Mouse (Mus musculus) forebrain, embryonic 10.5 days (tissue): ENCODE results near the gene Capns1. TPM values are rescaled to one million over a fixed set of nuclear protein-coding genes. Genes with fewer than 3 reads are reported as not detected.
"Not testable (repeated sequence)": the region's sequence is repeated elsewhere in the genome, so short reads cannot be mapped to it uniquely, and the experiment has no call there.

Experiments used
- DNase-seq: peaks from one replicate; pipeline ENCODE4 v3.0.0-alpha.2; 2017; ENCODE audit warnings: low spot score; ENCODE audit errors: extremely low spot score
- H3K27ac ChIP-seq: fragments of 300-500 bp; sonication (generic); 2 replicates; pipeline ENCODE4 v1.5.1; 2016; ENCODE audit warnings: mild to moderate bottlenecking
- H3K27me3 ChIP-seq: fragments of 300-500 bp; sonication (generic); 2 replicates; pipeline ENCODE4 v1.6.1; 2016; ENCODE audit warnings: mild to moderate bottlenecking; ENCODE audit not compliant: poor library complexity, severe bottlenecking
- H3K36me3 ChIP-seq: fragments of 300-500 bp; sonication (generic); replicated peaks from 2 replicates; pipeline ENCODE4 v1.6.1; 2016; ENCODE audit warnings: mild to moderate bottlenecking, moderate library complexity
- H3K4me1 ChIP-seq: fragments of 300-500 bp; sonication (generic); 2 replicates; pipeline ENCODE4 v1.6.1; 2016
- H3K4me3 ChIP-seq: fragments of 300-500 bp; sonication (generic); 2 replicates; pipeline ENCODE4 v1.5.1; 2016; ENCODE audit warnings: mild to moderate bottlenecking, moderate library complexity
- H3K9me3 ChIP-seq: fragments of 300-500 bp; sonication (generic); 2 replicates; pipeline ENCODE4 v1.6.1; 2016; ENCODE audit warnings: mild to moderate bottlenecking, moderate library complexity
- WGBS: fragments of 180-500 bp; shearing (Covaris S2); methylation state at CpG from one replicate; pipeline ENCODE4 v1.1.7; 2016; 5-methylcytosine and 5-hydroxymethylcytosine counted together
- polyA plus RNA-seq: library from polyadenylated mRNA; unstranded; fragments of >200 nt; fragmentation: Nextera tagmentation; extraction: Ambion mirVana; gene quantifications from 2 replicates; pipeline ENCODE4 v1.2.1, GENCODE M21; 2016

Gene Capns1
- polyA plus RNA-seq, 1 experiment from 2014 or later: 51.2 TPM

DNA sequence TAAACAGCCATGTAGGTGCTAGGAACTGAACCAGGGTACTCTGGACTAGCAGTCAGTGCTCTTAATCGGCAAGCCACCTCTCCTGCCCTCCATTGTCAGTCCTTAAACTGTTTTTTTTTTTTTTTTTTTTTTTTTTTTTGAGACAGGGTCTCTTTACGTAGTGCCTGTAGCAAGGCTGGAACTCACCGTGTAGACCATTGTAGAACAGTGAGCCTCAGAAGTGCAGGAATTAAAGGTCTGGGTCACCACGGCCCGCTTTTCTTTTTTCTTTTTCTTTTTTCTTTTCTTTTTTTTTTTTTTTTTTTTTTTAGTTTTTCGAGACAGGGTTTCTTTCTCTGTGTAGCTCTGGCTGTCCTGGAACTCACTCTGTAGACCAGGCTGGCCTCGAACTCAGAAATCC, 15.4 kb downstream of the Capns1 start:
- 72% methylated on average over 7 of the region's 7 CpGs for WGBS

DNA sequence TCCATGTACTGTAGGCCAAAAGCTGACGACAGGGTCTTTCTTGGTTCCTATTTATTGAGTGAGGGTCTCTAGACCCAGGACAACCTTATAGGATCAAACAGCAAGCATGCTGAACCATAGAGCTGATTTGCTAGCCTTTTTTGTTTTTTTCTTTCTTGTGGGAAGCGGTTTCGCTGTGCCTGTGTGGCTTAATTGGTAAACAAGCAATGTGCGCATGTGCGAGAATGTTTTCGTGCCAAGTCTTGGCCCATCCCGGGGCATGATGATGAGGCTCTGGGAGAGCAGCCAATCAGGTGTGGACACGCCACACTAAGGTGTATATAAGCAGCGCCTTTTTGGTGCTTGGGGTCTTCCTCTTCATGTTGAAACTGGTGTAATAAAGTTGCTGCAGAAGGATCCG, 16.7 kb downstream of the Capns1 start:
- not testable (repeated sequence) for H3K27me3 ChIP-seq, H3K9me3 ChIP-seq, H3K4me3 ChIP-seq, DNase-seq, H3K27ac ChIP-seq
- H3K36me3 ChIP-seq: peaks cover 38% of the 10 kb centered on the region
- 94% methylated on average over 10 of the region's 10 CpGs for WGBS
- H3K4me1 ChIP-seq: peaks cover 13% of the 10 kb centered on the region

More for the DNA sequence above, 15.4 kb downstream of the Capns1 start:
- H3K36me3 ChIP-seq: peaks cover 40% of the 10 kb centered on the region
- DNase-seq, H3K27ac ChIP-seq, H3K27me3 ChIP-seq, H3K9me3 ChIP-seq, H3K4me3 ChIP-seq: not testable (repeated sequence)
- H3K4me1 ChIP-seq: peaks cover 13% of the 10 kb centered on the region

DNA sequence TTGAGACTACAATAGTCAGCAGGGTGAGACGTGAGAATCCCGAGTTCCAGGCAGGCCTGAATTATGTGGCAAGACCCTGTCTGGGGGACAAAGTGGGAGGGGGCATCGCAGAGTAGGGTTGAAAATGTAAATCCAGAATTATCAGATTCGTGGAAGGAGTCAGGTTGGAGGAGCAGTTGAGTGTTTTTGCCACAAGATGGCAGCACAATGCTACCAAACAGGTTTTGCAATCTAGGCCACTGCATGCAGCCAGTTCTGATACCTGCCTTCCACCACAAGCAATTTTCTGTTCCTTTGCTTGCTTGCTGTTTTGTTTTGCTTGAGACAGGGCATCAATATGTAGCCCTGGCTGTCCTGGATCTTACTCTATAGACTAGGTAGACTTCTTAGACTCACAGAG, 17.3 kb downstream of the Capns1 start:
- Histone ChIP-seq H3K36me3 (peaks cover 38% of the 10 kb centered on the region), H3K9me3 (no peaks in the 10 kb centered on the region), H3K4me3 (no peak overlapping the region), H3K27ac (no peak overlapping the region), H3K4me1 (peaks cover 13% of the 10 kb centered on the region), H3K27me3 (no peaks in the 10 kb centered on the region)
- 5% methylated on average over 4 of the region's 4 CpGs for WGBS
- DNase-seq: peak; percentile 71

DNA sequence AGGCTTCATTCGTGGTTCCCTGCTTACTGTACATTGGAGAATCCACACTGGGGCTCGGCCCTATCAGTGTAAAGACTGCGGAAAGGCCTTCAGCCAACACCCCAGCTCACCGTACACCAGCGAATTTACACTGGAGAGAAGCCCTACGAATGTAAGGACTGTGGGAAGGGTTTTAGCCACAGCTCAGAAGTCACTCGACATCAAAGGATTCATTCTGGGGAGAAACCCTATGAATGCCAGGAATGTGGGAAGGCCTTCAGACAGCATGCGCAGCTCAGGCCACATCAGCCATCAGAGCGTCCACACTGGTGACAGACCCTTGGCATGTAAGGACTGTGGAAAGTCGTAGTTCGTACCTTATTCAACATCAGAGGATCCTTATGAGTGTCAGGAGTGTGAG, 20.4 kb downstream of the Capns1 start:
- WGBS: 89% methylated on average over 11 of the region's 11 CpGs
- Histone ChIP-seq H3K27me3 (no peaks in the 10 kb centered on the region), H3K27ac (no peak overlapping the region), H3K4me1 (no peaks in the 10 kb centered on the region), H3K4me3 (no peak overlapping the region), H3K9me3 (no peaks in the 10 kb centered on the region), H3K36me3 (peaks cover 27% of the 10 kb centered on the region)
- no peak for DNase-seq

DNA sequence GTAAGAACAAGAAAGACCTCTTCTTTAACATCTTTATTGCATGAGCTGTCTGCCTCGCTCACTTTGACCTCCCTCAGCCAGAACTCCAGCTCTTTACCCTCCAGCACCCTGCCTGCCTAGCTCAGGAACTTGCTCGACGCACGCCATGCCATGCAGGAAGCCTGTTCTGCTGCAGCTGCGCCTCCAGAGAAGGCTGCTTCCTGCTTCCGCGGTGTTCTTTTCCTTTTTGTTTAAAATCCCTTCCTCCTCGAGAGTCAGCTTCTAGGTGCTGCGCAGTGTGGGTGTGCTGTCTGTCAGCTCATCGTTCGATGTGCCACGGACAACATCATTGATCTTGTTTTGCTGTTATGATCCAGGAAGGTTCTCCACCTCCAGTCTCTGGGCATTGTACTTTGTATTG, 22.1 kb downstream of the Capns1 start:
- Histone ChIP-seq H3K27me3 (no peaks in the 10 kb centered on the region), H3K27ac (no peak overlapping the region), H3K4me3 (no peak overlapping the region), H3K36me3 (peaks cover 27% of the 10 kb centered on the region), H3K4me1 (no peaks in the 10 kb centered on the region), H3K9me3 (no peaks in the 10 kb centered on the region)
- DNase-seq: no peak
- 85% methylated on average over 12 of the region's 12 CpGs for WGBS

DNA sequence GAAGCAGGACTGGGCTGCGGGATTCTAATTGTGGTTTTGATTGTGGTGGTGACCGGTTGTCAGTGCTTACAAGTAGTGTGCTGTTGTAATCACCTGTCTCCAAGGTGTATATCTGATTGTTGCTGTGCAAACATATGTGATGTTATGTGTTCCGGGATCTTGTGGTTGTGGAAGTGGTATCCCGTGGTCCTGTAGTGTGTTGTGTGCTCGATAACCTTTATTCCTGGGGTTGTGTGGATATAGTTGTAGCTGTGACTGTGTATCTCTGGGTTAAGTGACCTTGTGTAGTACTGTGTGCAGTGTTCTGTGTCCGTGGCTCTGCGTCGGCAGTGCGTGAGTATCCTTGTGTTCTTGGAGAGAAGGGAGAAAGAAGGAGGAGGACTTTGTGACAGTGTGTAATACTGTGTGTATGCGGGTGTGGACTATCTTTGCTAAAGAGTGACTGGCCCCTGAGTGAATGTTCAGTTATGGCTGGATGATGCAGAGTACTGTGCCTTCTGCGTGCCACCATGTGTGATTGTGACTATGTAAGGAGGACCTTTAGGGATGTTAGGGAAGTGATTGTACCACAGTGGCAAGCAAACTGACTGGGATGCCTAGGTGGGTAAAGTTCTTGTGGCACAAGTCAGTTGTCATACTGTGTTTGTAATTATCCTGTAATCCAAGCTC, 28.2 kb downstream of the Capns1 start:
- DNase-seq: no peak
- 29% methylated on average over 11 of the region's 11 CpGs for WGBS

DNA sequence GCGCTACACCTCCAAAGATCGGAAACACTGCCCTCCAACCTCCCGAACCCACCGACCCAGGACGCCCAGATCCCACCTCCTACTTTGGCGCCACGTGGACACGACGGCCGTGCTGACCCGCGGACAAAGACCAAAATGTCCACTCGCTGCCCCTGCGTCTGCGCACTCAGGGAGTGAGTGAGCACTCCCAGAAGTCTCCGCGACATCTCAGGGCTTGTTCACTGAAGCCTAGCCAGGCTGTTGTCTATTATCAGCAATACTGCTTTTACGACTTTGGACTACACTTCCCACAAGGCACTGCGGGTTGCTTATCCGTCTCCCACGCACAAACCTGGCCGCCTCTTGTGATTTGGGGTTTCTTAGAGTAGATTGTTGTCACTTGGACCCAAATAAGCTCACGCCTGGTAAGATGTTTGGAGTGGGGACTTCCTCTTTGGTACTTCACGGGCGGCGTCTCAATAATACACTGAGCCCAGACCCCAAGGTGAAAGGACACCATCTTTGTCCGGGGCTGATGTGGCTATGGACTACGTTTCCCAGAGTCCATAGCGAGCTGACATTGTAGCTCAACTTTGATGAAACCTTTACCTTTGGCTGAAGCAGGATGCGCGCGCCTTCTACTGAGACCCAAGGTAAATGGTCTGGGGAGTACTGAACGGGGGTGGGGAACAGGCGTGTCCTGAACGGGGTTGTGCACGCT, 28.9 kb downstream of the Capns1 start, which contains the start of gene Zfp146:
TSS of gene Zfp146 (minus strand) at position 168 of the 700 bp plus-strand sequence.
- peak within 1 kb of the TSS; percentile 98 for H3K27ac ChIP-seq
- H3K27me3 ChIP-seq: no peaks in the 10 kb centered on the region
- H3K9me3 ChIP-seq: peaks cover 38% of the 10 kb centered on the region
- WGBS: under 1% methylated on average over 36 of the region's 36 CpGs
- H3K4me3 ChIP-seq: peak within 1 kb of the TSS; percentile 79
- H3K36me3 ChIP-seq: peaks cover 37% of the 10 kb centered on the region
- H3K4me1 ChIP-seq: peaks cover 12% of the 10 kb centered on the region
- DNase-seq: peak; percentile 93

More for the DNA sequence above, 28.2 kb downstream of the Capns1 start:
- Histone ChIP-seq H3K36me3 (peaks cover 31% of the 10 kb centered on the region), H3K27ac (peak overlapping the region; percentile 98), H3K9me3 (peaks cover 31% of the 10 kb centered on the region), H3K4me3 (peak overlapping the region; percentile 79), H3K27me3 (no peaks in the 10 kb centered on the region), H3K4me1 (peaks cover 12% of the 10 kb centered on the region)

DNA sequence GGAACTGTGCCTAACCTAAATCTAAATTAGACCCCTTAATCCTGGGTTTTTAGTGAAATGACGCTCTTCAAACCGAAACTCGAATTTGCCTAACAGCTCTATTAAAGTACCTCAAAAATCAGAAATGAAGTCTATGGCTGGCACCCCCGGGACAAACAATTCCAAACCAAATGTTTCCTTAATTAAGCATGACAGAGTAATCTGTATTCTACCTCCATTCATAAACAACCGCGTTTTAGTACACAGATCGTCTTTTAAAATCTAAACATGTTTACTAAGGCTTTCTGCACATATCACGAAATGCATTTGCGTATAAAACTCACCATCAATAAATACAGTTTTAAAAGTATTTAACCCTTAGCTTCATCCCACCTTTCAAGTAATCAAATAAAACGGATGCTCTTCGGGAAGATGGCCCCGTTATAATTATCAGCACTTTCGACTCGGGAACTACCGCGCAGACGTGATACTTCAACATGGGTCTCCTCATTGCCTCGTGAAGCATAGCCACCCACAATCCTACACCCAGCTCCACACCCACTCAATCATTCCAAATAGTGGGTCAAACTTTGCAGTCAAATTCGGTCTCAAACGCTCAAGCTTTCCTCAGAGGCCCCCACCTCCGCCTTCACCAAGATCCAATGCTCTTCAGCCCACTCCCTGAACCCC, 29.6 kb downstream of the Capns1 start:
- Histone ChIP-seq H3K27me3 (no peaks in the 10 kb centered on the region), H3K27ac (peak overlapping the region; percentile 98), H3K36me3 (peaks cover 44% of the 10 kb centered on the region), H3K4me3 (peak overlapping the region; percentile 79), H3K9me3 (peaks cover 45% of the 10 kb centered on the region), H3K4me1 (peaks cover 12% of the 10 kb centered on the region)
- WGBS: 5% methylated on average over 21 of the region's 21 CpGs
- no peak for DNase-seq

DNA sequence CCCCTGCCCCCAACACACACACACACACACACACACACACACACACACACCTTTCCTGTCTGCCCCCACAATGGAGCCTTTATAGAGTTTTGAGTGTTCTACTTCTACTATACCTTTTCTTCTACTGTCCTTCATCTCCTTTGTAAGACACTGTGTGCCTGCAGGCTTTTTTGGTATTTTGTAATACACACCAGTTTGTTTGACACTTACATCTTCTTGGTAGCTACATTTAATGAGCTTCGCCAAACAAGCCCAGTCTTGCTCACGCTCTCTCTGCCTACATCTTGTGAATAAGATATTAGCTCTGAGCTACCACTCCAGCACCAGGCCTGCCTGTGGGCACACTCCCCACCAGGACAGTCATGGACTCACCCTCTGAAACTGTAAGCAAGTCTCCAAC, 33.9 kb downstream of the Capns1 start:
- no peaks in the 10 kb centered on the region for H3K27me3 ChIP-seq
- 97% methylated on average over 2 of the region's 2 CpGs for WGBS
- peaks cover 88% of the 10 kb centered on the region for H3K9me3 ChIP-seq
- DNase-seq: no peak
- no peaks in the 10 kb centered on the region for H3K4me1 ChIP-seq
- peaks cover 87% of the 10 kb centered on the region for H3K36me3 ChIP-seq
- H3K4me3 ChIP-seq: no peak overlapping the region; the same call in 1 of the 2 replicates
- H3K27ac ChIP-seq: no peak overlapping the region

DNA sequence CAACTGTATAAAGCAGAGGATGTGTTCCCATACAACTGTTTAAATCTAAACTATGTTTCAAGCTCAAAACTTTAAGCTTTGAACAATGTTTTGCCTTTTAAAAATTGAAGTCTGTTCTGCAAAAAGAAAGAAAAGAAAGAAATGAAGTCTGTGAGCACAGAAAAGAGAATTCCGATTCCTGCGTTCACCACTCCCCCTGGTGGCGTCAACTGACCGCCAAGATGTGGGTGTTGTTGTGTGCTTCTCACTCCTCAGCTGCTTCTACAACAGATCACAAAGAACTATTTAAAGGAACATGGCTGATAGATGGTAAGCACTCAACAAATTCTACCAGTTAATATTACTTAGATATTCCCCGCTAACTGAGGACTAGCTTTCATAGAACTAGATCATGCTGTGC, 35.5 kb downstream of the Capns1 start:
- WGBS: 97% methylated on average over 5 of the region's 5 CpGs
- Histone ChIP-seq H3K27me3 (no peaks in the 10 kb centered on the region), H3K27ac (no peak overlapping the region), H3K4me1 (no peaks in the 10 kb centered on the region), H3K9me3 (peaks cover 100% of the 10 kb centered on the region), H3K4me3 (no peak overlapping the region), H3K36me3 (peaks cover 100% of the 10 kb centered on the region)
- no peak for DNase-seq

DNA sequence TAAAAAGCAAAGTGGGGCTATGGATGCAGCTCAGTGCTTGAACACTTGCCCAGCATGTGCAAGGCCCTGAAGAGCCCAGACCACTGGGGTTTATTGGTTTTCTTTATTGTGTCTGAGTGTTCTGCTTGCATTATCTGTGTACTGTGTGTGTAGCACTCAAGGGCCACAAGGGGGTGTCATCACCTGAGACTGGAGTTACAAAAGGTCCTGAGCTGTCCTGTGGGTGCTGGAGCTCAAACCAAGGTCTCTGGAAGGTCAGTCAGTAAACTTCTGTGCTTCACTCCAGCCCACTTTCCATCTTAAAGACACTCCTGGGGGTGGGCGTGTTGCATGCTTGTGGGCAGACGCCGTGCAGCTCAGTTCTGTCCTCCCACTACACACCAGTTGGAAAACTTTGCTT, 43.1 kb downstream of the Capns1 start:
- no peak for DNase-seq
- no peaks in the 10 kb centered on the region for H3K4me1 ChIP-seq
- H3K9me3 ChIP-seq: peaks cover 100% of the 10 kb centered on the region
- no peaks in the 10 kb centered on the region for H3K27me3 ChIP-seq
- H3K27ac ChIP-seq: no peak overlapping the region
- WGBS: 97% methylated on average over 3 of the region's 3 CpGs
- peaks cover 99% of the 10 kb centered on the region for H3K36me3 ChIP-seq
- H3K4me3 ChIP-seq: no peak overlapping the region

DNA sequence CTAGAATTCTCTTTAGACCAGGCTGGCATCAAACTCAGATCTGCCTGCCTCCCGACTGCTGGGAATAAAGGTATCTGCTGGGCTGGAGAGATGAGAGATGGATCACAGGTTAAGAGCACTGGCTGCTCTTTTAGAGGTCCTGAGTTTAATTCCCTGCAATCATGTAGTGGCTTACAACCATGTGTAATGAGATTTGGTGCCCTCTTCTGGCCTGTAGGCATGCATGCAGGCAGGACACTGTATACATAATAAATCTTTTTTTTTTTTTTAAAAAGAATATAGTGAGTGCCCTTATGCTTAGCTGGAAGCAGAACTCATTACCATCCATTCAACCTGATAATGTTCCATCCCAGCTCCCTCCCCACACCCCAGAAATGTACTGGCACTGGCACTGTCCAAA, 44.6 kb downstream of the Capns1 start:
- WGBS: 84% methylated on average over 1 of the region's 1 CpGs
- Histone ChIP-seq H3K9me3 (peaks cover 100% of the 10 kb centered on the region), H3K36me3 (peaks cover 99% of the 10 kb centered on the region), H3K27ac (no peak overlapping the region), H3K4me3 (no peak overlapping the region), H3K4me1 (no peaks in the 10 kb centered on the region), H3K27me3 (no peaks in the 10 kb centered on the region)
- no peak for DNase-seq

DNA sequence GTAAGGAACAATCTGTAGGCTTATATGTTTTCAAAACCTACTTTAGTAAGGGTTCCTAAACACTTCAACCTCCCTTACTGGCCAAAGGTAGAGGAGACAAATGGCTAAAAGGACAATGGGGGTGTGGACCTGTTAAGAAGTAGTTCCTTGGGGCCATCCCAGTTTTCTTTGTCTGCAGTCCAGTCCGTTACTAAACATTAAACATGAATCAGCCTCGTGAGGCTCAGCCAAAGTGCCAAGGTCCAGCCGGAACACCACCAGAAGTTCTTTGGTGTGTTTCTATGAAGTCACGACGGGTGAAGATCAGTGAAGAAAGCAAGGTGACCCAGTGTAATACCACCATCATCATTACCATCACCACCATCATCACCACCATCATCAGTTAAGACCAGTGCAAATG, 51.6 kb downstream of the Capns1 start:
- H3K4me1 ChIP-seq: peaks cover 10% of the 10 kb centered on the region
- peaks cover 70% of the 10 kb centered on the region for H3K9me3 ChIP-seq
- no peak for DNase-seq
- WGBS: 96% methylated on average over 5 of the region's 5 CpGs
- no peak overlapping the region for H3K4me3 ChIP-seq
- H3K27me3 ChIP-seq: no peaks in the 10 kb centered on the region
- H3K27ac ChIP-seq: no peak overlapping the region
- peaks cover 71% of the 10 kb centered on the region for H3K36me3 ChIP-seq
